ENCODE assay signal across 12 mouse cellular contexts in the genomic region with DNA sequence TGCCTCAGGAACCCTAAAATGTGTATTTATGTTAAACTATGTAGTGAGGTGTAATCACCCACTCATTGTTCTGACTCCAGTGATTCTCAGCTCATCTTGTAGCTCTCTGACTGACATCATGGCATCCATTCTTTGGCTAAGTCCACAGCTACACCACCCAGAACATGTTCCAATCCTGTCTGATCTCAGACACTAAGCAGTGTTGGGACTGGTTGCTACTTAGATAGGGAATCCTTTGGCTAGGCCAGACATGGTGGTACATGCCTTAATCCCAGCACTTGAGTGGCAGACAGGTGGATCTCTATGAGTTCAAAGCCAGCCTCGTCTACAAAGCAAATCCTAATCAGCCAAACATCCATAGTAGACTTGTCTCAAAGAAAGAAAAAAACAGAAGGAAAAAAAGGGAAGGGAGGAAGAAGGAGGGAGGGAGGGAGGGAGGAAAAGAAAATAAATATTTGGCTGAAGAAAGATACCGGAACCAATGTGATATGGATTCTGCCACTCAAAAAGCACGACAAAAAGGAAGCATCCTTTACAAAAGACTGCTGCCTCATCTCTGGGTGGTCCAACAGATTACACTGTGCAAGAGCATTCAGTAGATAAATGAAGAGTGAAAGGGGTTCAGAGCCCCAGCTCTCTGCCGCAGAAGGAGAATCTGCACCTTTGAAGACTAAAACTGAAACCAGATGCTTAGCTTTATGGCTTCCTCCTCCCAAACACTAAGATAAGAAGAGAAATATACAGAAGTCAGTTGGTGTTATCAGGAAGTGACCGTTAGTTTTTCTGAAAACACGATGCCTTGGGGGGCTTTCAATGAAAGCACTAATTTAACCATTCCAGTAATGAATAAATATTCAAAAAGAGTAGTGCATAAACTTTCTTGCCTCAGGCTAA. TPM values are rescaled to one million over a fixed set of nuclear protein-coding genes. Genes with fewer than 3 reads are reported as not detected.
DNase-seq lines count a peak whose midpoint lies in the region; ATAC-seq and TF ChIP-seq lines count a peak whose summit lies in the region.
"Had no signal": no experiment of that assay in that cellular context is flagged by ENCODE, and none has a peak within 500 bp of the region (broad histone marks: within the 10 kb centered on the region; RNA-seq: fewer than 3 reads in every experiment).

No protein-coding gene starts in this region.

- in situ Hi-C loops in CH12.LX (cut with MboI; ENCODE audit: low pct_ligation_motif_present, low pct_unique_long_range_greater_than_20kb, low sequenced_read_pairs): no loop called here

- TF ChIP-seq POLR2A in CH12.LX (IDR thresholded peaks at IDR 0.05; ENCODE audit: low read depth, low read length): no peak

- H3K9me3 ChIP-seq in lung, embryonic 14.5 days (ENCODE audit: low read depth, low read length): no peaks in the 10 kb centered on the region
- peaks cover 23% of the 10 kb centered on the region for H3K9me3 ChIP-seq in CH12.LX (replicated peaks; ENCODE audit: low read length)
- H3K9me3 ChIP-seq in liver, embryonic 13.5 days (replicated peaks): no peaks in the 10 kb centered on the region
- H3K9me3 ChIP-seq: midbrain, embryonic 15.5 days had no signal

- no peak for TF ChIP-seq CTCF in lung, embryonic 14.5 days (IDR thresholded peaks at IDR 0.05; ENCODE audit: low read depth)
- no peak for TF ChIP-seq CTCF in CH12.LX (conservative IDR thresholded peaks at IDR 0.05 in 1 of 2, IDR thresholded peaks at IDR 0.05 in 1 of 2; ENCODE audit: low read depth in 2 of 2, low read length in 2 of 2)

- dilution Hi-C loops in CH12.LX (cut with MboI; ENCODE audit: extremely low pct_ligation_motif_present, extremely low pct_unique_long_range_greater_than_20kb, low sequenced_read_pairs): no loop called here

- TF ChIP-seq EP300 in CH12.LX (IDR thresholded peaks at IDR 0.05; ENCODE audit: low read length): peak; percentile 97

- WGBS in lung, embryonic 14.5 days: 23% methylated on average over 6 of the region's 6 CpGs
- WGBS in liver, embryonic 13.5 days (ENCODE audit: insufficient replicate concordance): 21% methylated on average over 6 of the region's 6 CpGs

- H3K27ac ChIP-seq in lung, embryonic 14.5 days (ENCODE audit: low read depth): no peak overlapping the region
- peak overlapping the region; percentile 13; the same call in 1 of the 2 replicates for H3K27ac ChIP-seq in CH12.LX (ENCODE audit: insufficient read depth, low read depth)
- no peak overlapping the region for H3K27ac ChIP-seq in liver, embryonic 13.5 days
- H3K27ac ChIP-seq: midbrain, embryonic 15.5 days had no signal

- H3K4me1 ChIP-seq in lung, embryonic 14.5 days (ENCODE audit: insufficient read depth): no peaks in the 10 kb centered on the region
- peaks cover 19 to 58% of the 10 kb centered on the region in 2 experiments for H3K4me1 ChIP-seq in CH12.LX (ENCODE audit: control insufficient read depth in 1 of 2, insufficient read depth in 2 of 2)
- H3K4me1 ChIP-seq in liver, embryonic 13.5 days (replicated peaks): peaks cover 23% of the 10 kb centered on the region

- H3K36me3 ChIP-seq in lung, embryonic 14.5 days (ENCODE audit: insufficient read depth): no peaks in the 10 kb centered on the region
- H3K36me3 ChIP-seq in CH12.LX (replicated peaks in 1 of 2; ENCODE audit: control insufficient read depth in 1 of 2, insufficient read depth in 1 of 2, low read length in 1 of 2): no peaks in the 10 kb centered on the region
- H3K36me3 ChIP-seq in liver, embryonic 13.5 days: no peaks in the 10 kb centered on the region
- H3K36me3 ChIP-seq: midbrain, embryonic 15.5 days had no signal

- 0 out of 2 replicates have a peak, but pooled peaks cover 4% of the 10 kb centered on the region for H3K27me3 ChIP-seq in lung, embryonic 14.5 days (ENCODE audit: insufficient read depth, low read length)
- H3K27me3 ChIP-seq in CH12.LX (replicated peaks): no peaks in the 10 kb centered on the region
- no peaks in the 10 kb centered on the region for H3K27me3 ChIP-seq in liver, embryonic 13.5 days
- H3K27me3 ChIP-seq: midbrain, embryonic 15.5 days had no signal

- no peak overlapping the region for H3K4me3 ChIP-seq in lung, embryonic 14.5 days (ENCODE audit: low read depth, low read length)
- no peak overlapping the region for H3K4me3 ChIP-seq in CH12.LX (replicated peaks in 1 of 3; ENCODE audit: low read depth in 2 of 3, low read length in 2 of 3, poor library complexity in 1 of 3)
- H3K4me3 ChIP-seq in liver, embryonic 13.5 days (replicated peaks): no peak overlapping the region
- H3K4me3 ChIP-seq: midbrain, embryonic 15.5 days had no signal

- peak; percentile 20 for DNase-seq in lung, embryonic 14.5 days
- no peak for DNase-seq in lung, postnatal 36 days
- DNase-seq in CH12.LX (ENCODE audit: extremely low read depth): peak; percentile 77
- DNase-seq in liver, embryonic 13.5 days: no peak
- peak; percentile 48 for DNase-seq in thymus, postnatal 14 days
- DNase-seq in kidney, adult 8-10 months: no peak
- DNase-seq: cerebellum, postnatal 14 days; kidney, postnatal 10 days; lung, postnatal 4 days had no signal

- TF ChIP-seq RAD21 in CH12.LX (IDR thresholded peaks at IDR 0.05; ENCODE audit: low read depth, low read length): no peak; the same call in none of the 2 replicates

- no peak overlapping the region for H3K4me2 ChIP-seq in lung, embryonic 14.5 days
- H3K4me2 ChIP-seq in CH12.LX (ENCODE audit: insufficient read depth, low read depth, poor library complexity, severe bottlenecking): peak overlapping the region; percentile 59
- H3K4me2 ChIP-seq in liver, embryonic 13.5 days: peak overlapping the region; percentile 18; the same call in 1 of the 2 replicates
- H3K4me2 ChIP-seq: midbrain, embryonic 15.5 days had no signal

- no peak overlapping the region for H3K9ac ChIP-seq in lung, embryonic 14.5 days
- no peak overlapping the region for H3K9ac ChIP-seq in CH12.LX (ENCODE audit: insufficient read depth, low read depth)
- no peak overlapping the region for H3K9ac ChIP-seq in liver, embryonic 13.5 days
- H3K9ac ChIP-seq: midbrain, embryonic 15.5 days had no signal

- no peak for ATAC-seq in lung, embryonic 14.5 days (ENCODE audit: insufficient read depth)
- ATAC-seq in liver, embryonic 13.5 days (ENCODE audit: low read depth): peak; percentile 31; the same call in 1 of the 2 replicates
- ATAC-seq in erythroblast, adult 5-6 weeks (replicated peaks; ENCODE audit: low FRiP score, poor library complexity, severe bottlenecking): no peak
- ATAC-seq: intestine, embryonic 16.5 days; midbrain, embryonic 15.5 days had no signal

- no peaks in the 10 kb centered on the region for H3K79me2 ChIP-seq in CH12.LX (replicated peaks; ENCODE audit: control insufficient read depth, extremely low read depth, insufficient read depth, poor library complexity, severe bottlenecking)

TF ChIP-seq in CH12.LX, 34 proteins besides CTCF, POLR2A, EP300 and RAD21 (continues in another document):
- TF ChIP-seq KAT2A (IDR thresholded peaks at IDR 0.05; ENCODE audit: insufficient replicate concordance, low read length) (no peak), NRF1 (IDR thresholded peaks at IDR 0.05; ENCODE audit: low read depth, low read length) (no peak), BHLHE40 (IDR thresholded peaks at IDR 0.05; ENCODE audit: low read depth, low read length) (0 out of 2 replicates have a peak, but pooled peaks have one; percentile 60), MAFK (IDR thresholded peaks at IDR 0.05; ENCODE audit: insufficient replicate concordance, low read length) (peak; percentile 78), GABPA (IDR thresholded peaks at IDR 0.05; ENCODE audit: insufficient replicate concordance, low read depth, low read length) (no peak), MXI1 (IDR thresholded peaks at IDR 0.05; ENCODE audit: low read depth, low read length) (no peak), UBTF (IDR thresholded peaks at IDR 0.05; ENCODE audit: low read depth, low read length) (no peak), ELF1 (IDR thresholded peaks at IDR 0.05; ENCODE audit: low read depth, low read length) (peak; percentile 80), CHD2 (IDR thresholded peaks at IDR 0.05; ENCODE audit: low read length) (peak; percentile 67; the same call in 1 of the 2 replicates), RCOR1 (conservative IDR thresholded peaks at IDR 0.05; ENCODE audit: low read depth, low read length) (peak; percentile 92), ZNF384 (IDR thresholded peaks at IDR 0.05; ENCODE audit: low read depth, low read length) (no peak), MYC (IDR thresholded peaks at IDR 0.05; ENCODE audit: low read depth, low read length) (0 out of 2 replicates have a peak, but pooled peaks have one; percentile 69), ETS1 (conservative IDR thresholded peaks at IDR 0.05; ENCODE audit: low read depth, low read length) (peak; percentile 74), HCFC1 (IDR thresholded peaks at IDR 0.05; ENCODE audit: low read depth, low read length) (no peak), SMC3 (IDR thresholded peaks at IDR 0.05; ENCODE audit: low read depth, low read length) (no peak; the same call in 1 of the 2 replicates), JUND (conservative IDR thresholded peaks at IDR 0.05; ENCODE audit: low read depth, low read length) (peak; percentile 82), SIN3A (IDR thresholded peaks at IDR 0.05; ENCODE audit: low read length) (peak; percentile 86), USF1 (IDR thresholded peaks at IDR 0.05; ENCODE audit: low read depth, low read length) (no peak), ZKSCAN1 (IDR thresholded peaks at IDR 0.05; ENCODE audit: borderline replicate concordance, low read depth, low read length) (no peak), TBP (conservative IDR thresholded peaks at IDR 0.05; ENCODE audit: low read depth, low read length) (no peak), NELFE (IDR thresholded peaks at IDR 0.05; ENCODE audit: low read depth, low read length) (peak; percentile 23; the same call in 1 of the 2 replicates), TCF12 (IDR thresholded peaks at IDR 0.05; ENCODE audit: low read depth, low read length) (peak; percentile 94), MAZ (IDR thresholded peaks at IDR 0.05; ENCODE audit: low read depth, low read length) (0 out of 2 replicates have a peak, but pooled peaks have one; percentile 40), ZMIZ1 (IDR thresholded peaks at IDR 0.05; ENCODE audit: low read depth, low read length) (no peak), ZC3H11A (IDR thresholded peaks at IDR 0.05; ENCODE audit: low read depth, low read length) (no peak), MEF2A (IDR thresholded peaks at IDR 0.05; ENCODE audit: borderline replicate concordance, low read depth, low read length) (peak; percentile 87)

RNA-seq across cellular contexts. Expression of a gene that starts 51.5 kb away (rescaled TPM):
- 12.8 and 13.4 TPM in 2 replicates for polyA plus RNA-seq in lung, embryonic 14.5 days (2014; fragmentation: Nextera tagmentation; extraction: Ambion mirVana)
- 33.2 and 37.9 TPM in 2 replicates for total RNA-seq in CH12.LX (2012; rRNA removed)
- 40.9 and 47.6 TPM in 2 replicates for total RNA-seq in CH12.LX (2014; rRNA removed)
- 31.6 and 41.5 TPM in 2 replicates for polyA plus RNA-seq in CH12.LX (2012; ENCODE audit: insufficient read length, low read depth)
- 2.9 and 3.6 TPM in 2 replicates for polyA plus RNA-seq in liver, embryonic 13.5 days (2015; fragmentation: Nextera tagmentation; extraction: Ambion mirVana)
- total RNA-seq in erythroblast, adult 5-6 weeks (2015; ENCODE audit: low replicate concordance): 62.1 and 79.6 TPM in 2 replicates
- 112 and 120 TPM in 2 replicates for total RNA-seq in erythroblast, adult 5-6 weeks (2017; ENCODE audit: low replicate concordance)

Comparison
In these comparisons a context has a peak if more than half of its experiments do, and no peak if none do; other contexts are left out.
1. DNase-seq: peak in lung, embryonic 14.5 days (single experiment), CH12.LX (single experiment) and thymus, postnatal 14 days (single experiment); none in lung, postnatal 36 days (single experiment), liver, embryonic 13.5 days (single experiment) and kidney, adult 8-10 months (0 of 2).